Mouse (Mus musculus): ENCODE results near the gene Tspan3. TPM values are rescaled to one million over a fixed set of nuclear protein-coding genes. Genes with fewer than 3 reads are reported as not detected.

Tspan3 gene
- total RNA-seq, 2 experiments from 2014 or later = 337 to 351 TPM

DNA sequence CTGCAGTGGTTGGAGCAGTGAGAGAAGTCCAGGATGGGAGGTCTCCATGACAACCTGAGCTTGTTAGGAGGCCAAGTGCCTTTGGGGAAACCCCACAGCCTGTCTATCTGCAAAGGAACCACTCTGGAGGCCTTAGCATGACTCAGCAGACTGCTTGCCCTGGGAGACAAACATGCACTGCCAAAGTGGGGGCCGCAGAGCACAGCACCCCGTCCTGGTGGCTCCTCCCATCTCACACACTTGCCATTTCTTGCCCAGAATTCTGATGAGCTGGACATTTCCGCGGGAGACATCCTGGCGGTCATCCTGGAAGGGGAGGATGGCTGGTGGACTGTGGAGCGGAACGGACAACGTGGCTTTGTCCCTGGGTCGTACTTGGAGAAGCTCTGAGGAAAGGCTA lies 36.9 kb downstream of the Tspan3 start:
- DNase-seq (ENCODE audit: extremely low spot score in 1 of 2, low spot score in 2 of 2) = no peak

GRCm38 (mm10) chr9:56126453-56127173 lies 38.7 kb downstream of the Tspan3 start:
- no peak for DNase-seq (ENCODE audit: extremely low spot score in 1 of 2, low spot score in 2 of 2)
- H3K4me3 ChIP-seq = no peak overlapping the region
- intact Hi-C loops (cut with DNase I) = no loop called here
- TF ChIP-seq CTCF (IDR thresholded peaks at IDR 0.05) = no peak
- no peak overlapping the region for H3K27ac ChIP-seq

More for the DNA sequence above, 36.9 kb downstream of the Tspan3 start:
- intact Hi-C loops (cut with DNase I) = no loop called here
- TF ChIP-seq CTCF (IDR thresholded peaks at IDR 0.05) = no peak
- Histone ChIP-seq H3K4me3 (no peak overlapping the region), H3K27ac (peak overlapping the region; percentile 74)

GRCm38 (mm10) chr9:56124561-56124960 lies 40.7 kb downstream of the Tspan3 start:
- DNase-seq (ENCODE audit: extremely low spot score in 1 of 2, low spot score in 2 of 2) = no peak
- no peak overlapping the region for H3K4me3 ChIP-seq
- intact Hi-C loops (cut with DNase I) = no loop called here

GRCm38 (mm10) chr9:56123613-56124012 lies 41.7 kb downstream of the Tspan3 start:
- H3K27ac ChIP-seq = no peak overlapping the region
- H3K4me3 ChIP-seq = no peak overlapping the region
- intact Hi-C loops (cut with DNase I) = no loop called here
- TF ChIP-seq CTCF (IDR thresholded peaks at IDR 0.05) = no peak
- DNase-seq (ENCODE audit: extremely low spot score in 1 of 2, low spot score in 2 of 2) = no peak

More at GRCm38 (mm10) chr9:56124561-56124960, 40.7 kb downstream of the Tspan3 start:
- TF ChIP-seq CTCF (IDR thresholded peaks at IDR 0.05) = no peak
- no peak overlapping the region for H3K27ac ChIP-seq

DNA sequence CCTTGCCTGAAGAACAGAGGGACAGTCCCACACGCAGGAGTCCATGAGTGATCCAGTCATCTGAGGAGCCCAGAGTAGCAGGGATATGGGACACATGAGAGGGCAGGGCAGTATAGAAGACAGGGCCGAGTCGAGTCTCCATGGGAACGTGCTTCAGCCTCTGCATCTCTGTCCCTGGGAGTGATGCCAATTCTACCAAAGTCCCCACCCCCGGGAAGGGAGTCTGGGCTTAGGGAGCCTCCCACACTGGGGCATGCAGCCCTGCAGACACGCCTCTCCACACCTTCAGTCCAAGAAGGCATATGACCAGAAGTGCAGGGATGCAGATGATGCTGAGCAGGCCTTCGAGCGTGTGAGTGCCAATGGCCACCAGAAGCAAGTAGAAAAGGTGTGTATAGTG lies 42.3 kb downstream of the Tspan3 start:
- TF ChIP-seq CTCF (IDR thresholded peaks at IDR 0.05) = no peak
- intact Hi-C loops (cut with DNase I) = no loop called here
- no peak overlapping the region for H3K27ac ChIP-seq
- DNase-seq (ENCODE audit: extremely low spot score in 1 of 2, low spot score in 2 of 2) = no peak
- no peak overlapping the region for H3K4me3 ChIP-seq

DNA sequence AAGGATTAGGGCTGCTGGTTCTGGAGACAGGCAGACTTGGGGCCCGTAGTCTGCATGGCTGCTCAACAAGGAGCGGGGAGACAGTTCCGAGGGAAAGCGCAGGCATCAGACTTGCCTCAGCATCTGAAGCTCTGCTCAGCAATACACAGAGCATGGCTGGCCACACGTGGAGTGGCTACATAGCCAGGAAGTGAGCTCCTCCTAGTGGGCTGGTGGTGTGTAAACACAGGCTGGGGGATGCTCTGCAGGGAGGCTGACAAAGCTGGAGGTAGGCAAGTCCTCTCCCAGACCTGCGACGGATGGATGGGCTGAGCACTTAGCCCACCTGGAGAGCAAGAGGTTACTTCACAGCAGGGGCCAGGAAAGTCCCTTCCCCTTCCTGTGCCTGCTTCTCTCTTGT lies 44.2 kb downstream of the Tspan3 start:
- intact Hi-C loops (cut with DNase I) = no loop called here
- peak; percentile 62 for TF ChIP-seq CTCF (IDR thresholded peaks at IDR 0.05)
- Histone ChIP-seq H3K27ac (no peak overlapping the region), H3K4me3 (no peak overlapping the region)
- DNase-seq (ENCODE audit: extremely low spot score in 1 of 2, low spot score in 2 of 2) = peak; percentile 56 to 58

DNA sequence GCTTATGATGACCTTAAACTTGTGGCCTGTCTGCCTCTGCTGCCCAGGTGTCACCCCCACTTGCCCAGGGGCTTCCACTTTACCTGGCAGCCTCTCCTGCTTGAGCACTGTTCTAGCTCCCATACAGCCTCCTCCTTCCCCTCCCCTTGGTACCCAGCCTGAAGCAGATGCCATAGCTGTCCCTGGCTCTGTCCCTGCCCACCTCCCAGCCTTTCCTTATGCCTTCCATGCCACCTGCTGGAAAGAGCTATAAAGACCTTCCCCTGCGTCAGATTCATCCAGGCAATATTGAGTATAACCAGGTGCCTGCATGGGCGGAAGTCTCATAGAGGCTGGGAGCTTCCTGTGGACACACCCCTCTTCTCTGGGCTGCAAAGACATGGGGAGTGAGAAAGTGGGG lies 45.6 kb downstream of the Tspan3 start:
- H3K27ac ChIP-seq = no peak overlapping the region
- intact Hi-C loops (cut with DNase I) = loop anchor here (2.0 to 5.0 kb wide), 3 partner anchors 41 to 77 kb away; partner anchors contain the start of gene Rcn2
- TF ChIP-seq CTCF (IDR thresholded peaks at IDR 0.05) = no peak
- DNase-seq (ENCODE audit: extremely low spot score in 1 of 2, low spot score in 2 of 2) = no peak
- H3K4me3 ChIP-seq = no peak overlapping the region

- peak; percentile 71 to 75 for DNase-seq (ENCODE audit: extremely low spot score in 1 of 2, low spot score in 2 of 2)
- Histone ChIP-seq H3K27ac (peak overlapping the region; percentile 19; the same call in 1 of the 2 replicates), H3K4me3 (peak overlapping the region; percentile 50)
- TF ChIP-seq CTCF (IDR thresholded peaks at IDR 0.05) = peak; percentile 98
- intact Hi-C loops (cut with DNase I) = loop anchor here (2.0 to 5.0 kb wide), 3 partner anchors 42 to 76 kb away; partner anchors contain the start of gene Rcn2
These were observed 46.7 kb downstream of the Tspan3 start for GRCm38 (mm10) chr9:56118582-56118981.

DNA sequence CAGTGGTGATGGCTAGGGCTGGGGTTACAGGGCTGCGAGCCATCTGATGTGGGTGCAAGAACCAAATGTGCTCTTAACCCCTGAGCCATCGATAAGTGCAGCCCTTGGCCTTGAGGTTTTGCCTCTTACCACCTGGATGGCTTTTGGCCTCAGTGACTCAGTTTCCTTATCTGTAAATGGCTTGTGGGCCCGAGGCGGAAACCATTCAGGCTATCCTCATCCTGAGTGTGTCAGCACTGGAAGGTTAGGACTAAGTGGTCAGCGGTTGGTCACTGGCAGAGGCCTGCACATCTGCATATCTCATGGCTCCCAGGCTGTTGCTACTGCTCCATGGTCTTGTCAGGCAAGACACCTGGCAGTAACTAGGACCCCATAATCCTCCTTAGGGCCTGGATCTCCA lies 47.2 kb downstream of the Tspan3 start:
- no peak overlapping the region for H3K27ac ChIP-seq
- intact Hi-C loops (cut with DNase I) = loop anchor here (2.0 to 5.0 kb wide), 3 partner anchors 43 to 76 kb away; partner anchors contain the start of gene Rcn2
- no peak for TF ChIP-seq CTCF (IDR thresholded peaks at IDR 0.05)
- DNase-seq (ENCODE audit: extremely low spot score in 1 of 2, low spot score in 2 of 2) = no peak
- H3K4me3 ChIP-seq = no peak overlapping the region

DNA sequence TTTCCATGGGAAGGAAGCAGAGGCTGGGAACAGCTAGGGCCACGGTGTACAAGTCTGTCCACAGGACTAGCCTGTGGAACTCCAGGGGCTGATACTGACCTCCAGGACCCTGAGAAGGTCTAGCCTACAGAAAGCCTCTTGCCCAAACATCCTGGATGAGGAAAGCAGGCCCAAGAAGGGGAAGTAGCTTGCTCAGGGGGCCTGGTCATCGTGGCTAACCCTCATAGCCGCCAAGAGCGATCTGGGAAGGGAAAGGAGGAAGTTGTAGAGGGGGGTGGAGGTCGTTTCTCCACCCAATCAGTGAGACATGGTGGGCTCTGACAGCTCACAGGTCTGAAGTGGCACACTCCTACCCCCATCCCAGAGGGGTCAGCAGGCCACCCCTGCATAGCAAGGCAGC lies 57.1 kb downstream of the Tspan3 start:
- DNase-seq (ENCODE audit: extremely low spot score in 1 of 2, low spot score in 2 of 2) = no peak
- TF ChIP-seq CTCF (IDR thresholded peaks at IDR 0.05) = no peak
- intact Hi-C loops (cut with DNase I) = no loop called here
- H3K4me3 ChIP-seq = no peak overlapping the region
- H3K27ac ChIP-seq = no peak overlapping the region

- no peak for DNase-seq (ENCODE audit: extremely low spot score in 1 of 2, low spot score in 2 of 2)
- intact Hi-C loops (cut with DNase I) = no loop called here
- TF ChIP-seq CTCF (IDR thresholded peaks at IDR 0.05) = no peak
- Histone ChIP-seq H3K4me3 (no peak overlapping the region), H3K27ac (no peak overlapping the region)
These were observed 57.8 kb downstream of the Tspan3 start for GRCm38 (mm10) chr9:56107527-56107926.

DNA sequence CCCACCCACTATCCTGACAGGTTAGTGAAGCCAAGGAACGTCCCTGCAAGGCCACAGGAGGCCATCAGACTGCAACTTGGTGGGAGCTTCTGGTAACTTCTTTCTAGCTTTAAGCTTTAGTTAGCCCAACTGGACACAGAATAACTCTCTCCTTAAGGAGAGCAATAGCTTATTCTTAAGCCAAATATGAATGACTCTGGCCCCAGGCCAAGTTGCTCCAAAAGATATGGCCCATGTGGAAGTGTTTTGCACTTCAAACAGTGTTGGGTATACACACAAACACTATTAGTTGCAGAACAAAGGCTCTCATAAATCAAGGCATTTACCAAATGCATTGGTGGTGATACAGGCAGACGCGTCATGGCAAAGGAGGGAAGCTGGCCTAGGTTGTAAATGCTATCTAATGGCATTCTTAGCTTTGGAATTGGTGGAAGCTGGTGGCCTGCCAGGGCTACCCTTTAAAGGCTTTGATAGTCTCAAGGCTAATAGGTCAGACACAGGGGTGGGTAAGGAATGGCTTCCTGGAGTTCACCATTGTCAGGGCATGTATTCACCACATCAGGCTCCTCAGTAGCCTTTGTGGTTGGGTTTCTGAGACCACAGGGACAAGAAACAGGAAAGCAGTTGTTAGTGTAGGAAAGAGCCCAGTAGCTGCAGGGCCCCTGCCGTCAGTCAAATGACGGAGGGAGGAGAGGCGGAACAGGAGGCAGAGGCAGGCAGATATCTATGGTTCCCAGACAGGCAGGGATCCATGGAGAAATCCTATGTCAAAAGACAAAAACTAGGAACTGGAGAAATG lies 58.8 kb downstream of the Tspan3 start:
- no peak for TF ChIP-seq CTCF (IDR thresholded peaks at IDR 0.05)
- intact Hi-C loops (cut with DNase I) = no loop called here
- no peak for DNase-seq (ENCODE audit: extremely low spot score in 1 of 2, low spot score in 2 of 2)
- H3K4me3 ChIP-seq = no peak overlapping the region
- no peak overlapping the region for H3K27ac ChIP-seq

All from left cerebral cortex, adult 2 months (tissue).